Mouse (Mus musculus): ENCODE measurements around the gene Dph1.

GRCm38 (mm10) chr11:75156416-75156815 lies 34.6 kb downstream of the Dph1 start:
- TF ChIP-seq CTCF (IDR thresholded peaks at IDR 0.05; ENCODE audit: low read depth): no peak
- no peak for TF ChIP-seq EP300 (IDR thresholded peaks at IDR 0.05; ENCODE audit: low read depth)
